Mouse (Mus musculus): ENCODE data around the gene Lrrc37a.

- TF ChIP-seq CTCF (IDR thresholded peaks at IDR 0.05 in 2 of 3, conservative IDR thresholded peaks at IDR 0.05 in 1 of 3; ENCODE audit: control insufficient read depth in 1 of 3, insufficient read depth in 1 of 3, low read depth in 2 of 3, low read length in 3 of 3, poor library complexity in 1 of 3, severe bottlenecking in 1 of 3), result no peak
- no peak for TF ChIP-seq TAL1 (IDR thresholded peaks at IDR 0.05; ENCODE audit: low read length)
- no peak for TF ChIP-seq JUND (IDR thresholded peaks at IDR 0.05; ENCODE audit: low read depth, low read length)
- TF ChIP-seq POLR2A (IDR thresholded peaks at IDR 0.05; ENCODE audit: control insufficient read depth in 1 of 2, insufficient read depth in 1 of 2, low read depth in 1 of 2, low read length in 2 of 2, poor library complexity in 1 of 2), result no peak
- no peak for TF ChIP-seq ZKSCAN1 (IDR thresholded peaks at IDR 0.05; ENCODE audit: low read depth, low read length)
- TF ChIP-seq MXI1 (IDR thresholded peaks at IDR 0.05; ENCODE audit: low read depth, low read length), result no peak
- TF ChIP-seq ZNF384 (IDR thresholded peaks at IDR 0.05; ENCODE audit: low read depth, low read length), result no peak
- no peak for TF ChIP-seq BHLHE40 (IDR thresholded peaks at IDR 0.05; ENCODE audit: borderline replicate concordance, low read depth, low read length)
- no peak for TF ChIP-seq EP300 (IDR thresholded peaks at IDR 0.05; ENCODE audit: low read depth in 1 of 2, low read length in 2 of 2)
These were observed 97.8 kb downstream of the Lrrc37a start for GRCm38 (mm10) chr11:103406551-103406950.

Measured in MEL (cell line).